Mouse (Mus musculus): ENCODE measurements around the gene Sec14l1. TPM values are rescaled to one million over a fixed set of nuclear protein-coding genes. Genes with fewer than 3 reads are reported as not detected.

Sec14l1 gene
- total RNA-seq, 2 experiments from 2014 or later, result 172 to 175 TPM

GRCm38 (mm10) chr11:117194475-117194937, 79.5 kb downstream of the Sec14l1 start:
- no peak for DNase-seq (ENCODE audit: low spot score in 2 of 2)
- intact Hi-C loops (cut with DNase I), result no loop called here

DNA sequence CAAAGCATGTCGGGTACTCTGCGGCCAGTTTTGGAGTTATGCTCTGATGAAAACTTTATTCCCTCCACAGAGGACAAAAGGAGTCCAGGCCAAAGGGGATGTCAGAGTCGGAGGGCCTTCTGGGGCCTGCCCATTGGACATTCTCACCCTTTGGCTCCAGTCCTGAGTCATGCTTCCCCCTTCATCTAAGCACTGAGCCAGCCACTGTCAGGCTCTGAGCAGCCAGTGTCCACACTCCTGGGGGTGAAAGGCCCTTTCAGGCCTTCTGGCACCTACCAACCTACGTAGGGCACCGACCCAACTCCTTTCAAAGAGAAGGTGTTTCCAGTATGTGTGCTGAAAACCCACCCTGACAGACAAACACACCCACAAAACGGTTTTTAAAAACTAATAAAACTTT, 80.6 kb downstream of the Sec14l1 start:
- no peak for DNase-seq (ENCODE audit: low spot score in 2 of 2)
- intact Hi-C loops (cut with DNase I), result no loop called here

- DNase-seq (ENCODE audit: low spot score in 2 of 2), result no peak
- intact Hi-C loops (cut with DNase I), result no loop called here
Measured at GRCm38 (mm10) chr11:117196681-117197080, 81.7 kb downstream of the Sec14l1 start.

GRCm38 (mm10) chr11:117198122-117198521, 83.2 kb downstream of the Sec14l1 start:
- no peak for DNase-seq (ENCODE audit: low spot score in 2 of 2)
- intact Hi-C loops (cut with DNase I), result no loop called here

GRCm38 (mm10) chr11:117199282-117200175, 84.6 kb downstream of the Sec14l1 start, which contains the start of gene Sept9:
Gene Sept9 (plus strand): TSS chr11:117199661.
- no peak for DNase-seq (ENCODE audit: low spot score in 2 of 2)
- intact Hi-C loops (cut with DNase I), result no loop called here

DNA sequence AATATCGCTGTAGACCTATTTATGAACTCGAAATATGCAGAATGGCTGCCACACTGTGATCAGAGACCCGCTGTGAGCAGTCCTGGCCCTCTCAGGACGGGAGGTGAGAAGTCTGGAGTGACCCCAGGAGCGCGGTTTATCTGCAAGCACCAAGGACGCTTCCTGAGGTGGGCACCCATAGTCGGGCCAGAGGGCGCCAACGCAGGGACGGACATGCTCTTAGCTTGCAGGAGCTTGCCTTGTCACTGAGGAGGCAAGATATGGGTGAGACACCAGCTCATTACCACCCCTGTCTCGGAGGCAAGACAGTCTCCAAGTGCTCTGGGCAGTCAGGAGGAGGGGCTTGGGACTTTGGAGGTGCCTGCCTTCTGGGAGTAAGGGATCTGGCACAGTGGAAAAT, 86.9 kb downstream of the Sec14l1 start:
- DNase-seq (ENCODE audit: low spot score in 2 of 2), result no peak
- intact Hi-C loops (cut with DNase I), result no loop called here

GRCm38 (mm10) chr11:117204606-117205005, 89.6 kb downstream of the Sec14l1 start:
- DNase-seq (ENCODE audit: low spot score in 2 of 2), result no peak
- intact Hi-C loops (cut with DNase I), result no loop called here

DNA sequence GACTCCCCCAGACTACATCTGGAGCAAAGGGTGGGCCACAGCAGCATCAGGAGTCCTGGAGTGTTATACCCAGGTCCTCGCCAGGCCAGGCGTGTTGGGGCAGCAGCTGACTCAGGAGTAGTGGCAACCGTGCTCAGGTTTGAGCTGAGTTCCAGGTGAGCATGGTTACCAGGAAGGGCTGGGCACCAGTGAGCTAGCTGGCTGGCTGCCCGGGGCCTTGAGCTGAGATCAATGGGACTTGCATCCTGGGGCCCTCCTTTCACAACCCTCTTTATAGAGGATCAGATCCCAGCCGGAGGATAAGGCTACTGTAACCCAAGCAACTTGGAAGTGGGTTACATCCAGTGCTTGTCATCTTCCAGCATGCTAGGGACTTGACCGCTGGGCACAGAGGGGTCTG, 90.1 kb downstream of the Sec14l1 start:
- no peak for DNase-seq (ENCODE audit: low spot score in 2 of 2)
- intact Hi-C loops (cut with DNase I), result no loop called here

DNA sequence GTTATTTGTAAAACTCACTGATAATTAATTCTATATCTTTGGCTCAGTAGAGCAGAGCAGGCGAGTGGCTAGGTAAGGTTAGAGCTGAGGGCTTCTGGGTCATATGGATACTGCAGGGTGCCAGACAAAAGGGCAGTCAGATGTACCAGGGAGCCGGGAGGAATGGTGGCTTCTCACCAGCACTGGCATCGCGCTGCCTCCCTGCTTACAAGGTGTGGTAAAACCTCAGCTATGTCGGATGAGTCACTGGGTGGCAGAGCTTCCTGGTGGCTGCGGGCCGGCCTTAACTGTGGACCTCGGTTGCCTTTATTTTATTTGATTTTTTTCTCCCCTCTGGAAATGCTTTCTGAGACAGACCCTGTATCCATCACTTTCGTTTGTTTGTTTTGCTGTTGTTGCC, 90.5 kb downstream of the Sec14l1 start:
- intact Hi-C loops (cut with DNase I), result no loop called here
- no peak for DNase-seq (ENCODE audit: low spot score in 2 of 2)

GRCm38 (mm10) chr11:117207436-117207835, 92.5 kb downstream of the Sec14l1 start:
- intact Hi-C loops (cut with DNase I), result no loop called here
- DNase-seq (ENCODE audit: low spot score in 2 of 2), result no peak

GRCm38 (mm10) chr11:117208151-117208673, 93.2 kb downstream of the Sec14l1 start:
- peak; percentile 37 to 49 for DNase-seq (ENCODE audit: low spot score in 2 of 2)
- intact Hi-C loops (cut with DNase I), result no loop called here

Small RNA genes lying within 50 kb of the gene (microRNA-seq; reads per million reads assigned to microRNA genes)
- gene Gm24323, result 0 reads per million in 2 experiments
- gene Mir6516, result 21.2 to 22.4 reads per million in 2 experiments

Other genes with a start within 250 kb of the Sec14l1 start
- 10 to 100 TPM; 80.0 to 86.1 TPM for gene Mgat5b, start 196.3 kb upstream of the Sec14l1 start, total RNA-seq (2021)
- 10 to 100 TPM; 62.1 to 70.5 TPM for gene Sept9, start 84.5 kb downstream of the Sec14l1 start, total RNA-seq (2021)

Measured in left cerebral cortex, postnatal 14 days (tissue).